In the genomic region with DNA sequence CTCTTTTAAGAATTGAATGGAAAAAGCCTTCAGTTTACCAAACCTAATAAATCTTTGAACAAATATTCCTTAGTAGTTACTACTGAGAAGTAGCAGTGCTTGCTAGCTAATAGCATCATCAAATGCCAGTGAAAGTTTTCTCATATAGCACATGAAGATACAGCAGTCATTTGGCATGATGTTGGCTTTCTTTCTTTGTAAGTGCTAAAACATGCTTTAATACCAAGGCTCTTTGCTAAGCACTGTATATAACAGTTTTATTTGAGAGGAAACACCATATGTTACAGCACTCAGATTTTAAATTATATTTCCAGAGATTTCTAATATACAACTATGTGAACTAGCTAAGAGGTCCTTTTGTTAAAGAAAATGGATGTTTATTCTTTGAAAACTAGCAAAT, we compare ENCODE assay signal across 26 mouse cellular contexts. TPM values are rescaled to one million over a fixed set of nuclear protein-coding genes. Genes with fewer than 3 reads are reported as not detected.
DNase-seq lines count a peak whose midpoint lies in the region; ATAC-seq and TF ChIP-seq lines count a peak whose summit lies in the region.
"Had no signal": no experiment of that assay in that cellular context is flagged by ENCODE, and none has a peak within 500 bp of the region (broad histone marks: within the 10 kb centered on the region; RNA-seq: fewer than 3 reads in every experiment).

No protein-coding gene starts in this region.

- H3K27me3 ChIP-seq in forebrain, embryonic 14.5 days (replicated peaks; ENCODE audit: control insufficient read depth, insufficient read depth, low read length), result no peaks in the 10 kb centered on the region
- no peaks in the 10 kb centered on the region for H3K27me3 ChIP-seq in forebrain, embryonic 12.5 days
- H3K27me3 ChIP-seq in forebrain, embryonic 16.5 days (replicated peaks; ENCODE audit: control insufficient read depth, insufficient read depth, low read length), result no peaks in the 10 kb centered on the region
- no peaks in the 10 kb centered on the region for H3K27me3 ChIP-seq in forebrain, postnatal 0 days (ENCODE audit: insufficient read depth, low read length)
- H3K27me3 ChIP-seq: CH12.LX; embryonic facial prominence, embryonic 13.5 days; embryonic facial prominence, embryonic 15.5 days had no signal

- no peak overlapping the region for H3K4me2 ChIP-seq in forebrain, embryonic 14.5 days (ENCODE audit: low read length)
- H3K4me2 ChIP-seq in forebrain, embryonic 12.5 days, result no peak overlapping the region
- no peak overlapping the region for H3K4me2 ChIP-seq in forebrain, embryonic 16.5 days (ENCODE audit: low read length)
- no peak overlapping the region for H3K4me2 ChIP-seq in forebrain, postnatal 0 days (ENCODE audit: low read depth)
- H3K4me2 ChIP-seq: embryonic facial prominence, embryonic 13.5 days; embryonic facial prominence, embryonic 15.5 days had no signal

- ATAC-seq in forebrain, embryonic 14.5 days, result no peak
- ATAC-seq in forebrain, embryonic 12.5 days (ENCODE audit: low FRiP score), result no peak
- ATAC-seq in forebrain, embryonic 16.5 days, result peak; percentile 50; the same call in 1 of the 2 replicates
- no peak for ATAC-seq in forebrain, postnatal 0 days
- ATAC-seq: activated CD4-positive, CD25-positive, alpha-beta regulatory T cell, adult 4 months; CD4-positive, CD25-positive, alpha-beta regulatory T cell, adult 4 months; Patski had no signal

- no peak overlapping the region for H3K9ac ChIP-seq in forebrain, embryonic 14.5 days (ENCODE audit: low read length)
- H3K9ac ChIP-seq in forebrain, embryonic 12.5 days, result no peak overlapping the region
- H3K9ac ChIP-seq in forebrain, embryonic 16.5 days (replicated peaks; ENCODE audit: low read depth, low read length), result no peak overlapping the region
- no peak overlapping the region for H3K9ac ChIP-seq in forebrain, postnatal 0 days
- H3K9ac ChIP-seq: embryonic facial prominence, embryonic 13.5 days; embryonic facial prominence, embryonic 15.5 days had no signal

- no peaks in the 10 kb centered on the region for H3K9me3 ChIP-seq in forebrain, embryonic 14.5 days (replicated peaks; ENCODE audit: control insufficient read depth, low read length)
- H3K9me3 ChIP-seq in forebrain, embryonic 12.5 days, result no peaks in the 10 kb centered on the region
- no peaks in the 10 kb centered on the region for H3K9me3 ChIP-seq in forebrain, embryonic 16.5 days (ENCODE audit: control insufficient read depth, low read length)
- H3K9me3 ChIP-seq in forebrain, postnatal 0 days (ENCODE audit: low read length), result no peaks in the 10 kb centered on the region
- H3K9me3 ChIP-seq: embryonic facial prominence, embryonic 13.5 days; embryonic facial prominence, embryonic 15.5 days; forebrain, embryonic 10.5 days; G1E had no signal

- H3K27ac ChIP-seq in forebrain, embryonic 14.5 days (ENCODE audit: low read depth, low read length), result no peak overlapping the region
- no peak overlapping the region for H3K27ac ChIP-seq in forebrain, embryonic 12.5 days
- H3K27ac ChIP-seq in forebrain, embryonic 16.5 days (ENCODE audit: low read length), result no peak overlapping the region
- H3K27ac ChIP-seq in forebrain, postnatal 0 days (ENCODE audit: low read depth, low read length), result no peak overlapping the region
- H3K27ac ChIP-seq: embryonic facial prominence, embryonic 13.5 days; embryonic facial prominence, embryonic 15.5 days; forebrain, embryonic 10.5 days had no signal

- H3K36me3 ChIP-seq in forebrain, embryonic 14.5 days (ENCODE audit: control insufficient read depth, insufficient read depth, low read length), result no peaks in the 10 kb centered on the region
- H3K36me3 ChIP-seq in forebrain, embryonic 12.5 days (replicated peaks), result no peaks in the 10 kb centered on the region
- no peaks in the 10 kb centered on the region for H3K36me3 ChIP-seq in forebrain, embryonic 16.5 days (ENCODE audit: control insufficient read depth, insufficient read depth)
- no peaks in the 10 kb centered on the region for H3K36me3 ChIP-seq in forebrain, postnatal 0 days (ENCODE audit: insufficient read depth)
- H3K36me3 ChIP-seq: embryonic facial prominence, embryonic 13.5 days; embryonic facial prominence, embryonic 15.5 days; forebrain, embryonic 10.5 days; G1E had no signal

- TF ChIP-seq POLR2A in brain, embryonic 14.5 days (IDR thresholded peaks at IDR 0.05; ENCODE audit: borderline replicate concordance, extremely low read depth, insufficient read depth, insufficient read length, poor library complexity, severe bottlenecking), result no peak

- no peaks in the 10 kb centered on the region for H3K4me1 ChIP-seq in forebrain, embryonic 14.5 days (ENCODE audit: control insufficient read depth, insufficient read depth, low read length)
- H3K4me1 ChIP-seq in forebrain, embryonic 12.5 days, result no peaks in the 10 kb centered on the region
- no peaks in the 10 kb centered on the region for H3K4me1 ChIP-seq in forebrain, embryonic 16.5 days (replicated peaks; ENCODE audit: control insufficient read depth, insufficient read depth, low read length)
- no peaks in the 10 kb centered on the region for H3K4me1 ChIP-seq in forebrain, postnatal 0 days (ENCODE audit: insufficient read depth)
- H3K4me1 ChIP-seq: embryonic facial prominence, embryonic 13.5 days; embryonic facial prominence, embryonic 15.5 days had no signal

- no peak for TF ChIP-seq CTCF in forebrain, postnatal 0 days (IDR thresholded peaks at IDR 0.05; ENCODE audit: low read depth)
- no peak for TF ChIP-seq CTCF in brain, embryonic 14.5 days (IDR thresholded peaks at IDR 0.05; ENCODE audit: borderline replicate concordance, extremely low read depth, insufficient read depth, insufficient read length)

- peak; percentile 45 for DNase-seq in forebrain, embryonic 14.5 days (ENCODE audit: low spot score)
- no peak for DNase-seq in forebrain, postnatal 0 days
- DNase-seq in brain, embryonic 14.5 days (ENCODE audit: low read depth), result peak; percentile 25
- DNase-seq: adrenal gland, adult 8-10 months; adrenal gland, postnatal 14 days; adrenal gland, postnatal 36 days; B cell, adult 2 months; cerebellum, adult 11 months; cerebellum, adult 18-20 months; cerebellum, adult 8-10 months; cerebellum, adult 9-11 months; cerebellum, postnatal 14 days; cerebellum, postnatal 36 days; embryo, embryonic 11 days had no signal

- H3K4me3 ChIP-seq in forebrain, embryonic 14.5 days (ENCODE audit: low read depth, low read length), result no peak overlapping the region
- H3K4me3 ChIP-seq in forebrain, embryonic 12.5 days (replicated peaks), result no peak overlapping the region
- H3K4me3 ChIP-seq in forebrain, embryonic 16.5 days (replicated peaks; ENCODE audit: low read length), result no peak overlapping the region
- H3K4me3 ChIP-seq in forebrain, postnatal 0 days (ENCODE audit: low read depth, low read length), result no peak overlapping the region
- H3K4me3 ChIP-seq: embryonic facial prominence, embryonic 13.5 days; embryonic facial prominence, embryonic 15.5 days; erythroblast, embryonic 14.5 days; forebrain, embryonic 10.5 days had no signal

RNA-seq across cellular contexts. Expression of a gene that starts 8.0 kb away (rescaled TPM):
- polyA plus RNA-seq in forebrain, embryonic 14.5 days (2014; fragmentation: Nextera tagmentation; extraction: Ambion mirVana), result 17.4 and 20.2 TPM in 2 replicates
- polyA plus RNA-seq in forebrain, embryonic 12.5 days (2016; fragmentation: Nextera tagmentation; extraction: Ambion mirVana), result 31.9 and 41.4 TPM in 2 replicates
- 19.1 and 19.5 TPM in 2 replicates for polyA plus RNA-seq in forebrain, embryonic 16.5 days (2015; fragmentation: Nextera tagmentation; extraction: Ambion mirVana)
- 45.7 and 51.3 TPM in 2 replicates for total RNA-seq in forebrain, postnatal 0 days (2014; rRNA removed)
- 10.6 and 20.6 TPM in 2 replicates for polyA plus RNA-seq in forebrain, postnatal 0 days (2015; fragmentation: Nextera tagmentation; extraction: Ambion mirVana)
- polyA plus RNA-seq in brain, embryonic 14.5 days (2012; rRNA removed), result 26.1 and 37.0 TPM in 2 replicates
- total RNA-seq: CH12.LX; common myeloid progenitor, adult 5-6 weeks; G1E had no signal
- polyA plus RNA-seq: activated CD4-positive, CD25-positive, alpha-beta regulatory T cell, adult 4 months; CD4-positive, CD25-positive, alpha-beta regulatory T cell, adult 4 months; erythroblast, embryonic 14.5 days; G1E had no signal
